Mouse (Mus musculus) stomach, embryonic 14.5 days (tissue): ENCODE measurements at regions not wholly inside any gene's neighbourhood (a gene's known extent, or its start where the extent isn't known, plus 50 kb on each side); places are given as distances from the start of the nearest gene placed in this dataset.

Experiments used
- ATAC-seq: fragments of 200-750 bp; cut with Nextera tagmentation; 2 replicates; pipeline ENCODE4 v1.8.0; 2017; ENCODE audit warnings: low read depth, moderate TSS enrichment; ENCODE audit not compliant: insufficient number of reproducible peaks, insufficient read depth, low FRiP score
- H3K27ac ChIP-seq: fragments of 300-500 bp; sonication (generic); 2 replicates; pipeline ENCODE4 v1.5.1; 2014; ENCODE audit warnings: mild to moderate bottlenecking, low read length, moderate library complexity, mixed read lengths
- H3K27me3 ChIP-seq: fragments of 300-500 bp; sonication (generic); 2 replicates; pipeline ENCODE4 v1.6.1; 2014; ENCODE audit warnings: low read length, control low read depth, mixed read lengths; ENCODE audit not compliant: control insufficient read depth, insufficient read depth
- H3K36me3 ChIP-seq: fragments of 300-500 bp; sonication (generic); 2 replicates; pipeline ENCODE4 v1.6.1; 2014; ENCODE audit warnings: mild to moderate bottlenecking, control low read depth, low read length, moderate library complexity, mixed read lengths; ENCODE audit not compliant: control insufficient read depth, insufficient read depth
- H3K4me1 ChIP-seq: fragments of 300-500 bp; sonication (generic); 2 replicates; pipeline ENCODE4 v1.6.1; 2014; ENCODE audit warnings: low read length, control low read depth, mixed read lengths; ENCODE audit not compliant: control insufficient read depth, insufficient read depth
- H3K4me2 ChIP-seq: fragments of 300-500 bp; sonication (generic); replicated peaks from 2 replicates; pipeline ENCODE4 v1.6.1; 2014; ENCODE audit warnings: low read depth, low read length, control low read depth
- H3K4me3 ChIP-seq: fragments of 300-500 bp; sonication (generic); 2 replicates; pipeline ENCODE4 v1.5.1; 2014; ENCODE audit warnings: low read depth, low read length, control low read depth
- H3K9ac ChIP-seq: fragments of 300-500 bp; sonication (generic); replicated peaks from 2 replicates; pipeline ENCODE4 v1.6.1; 2014; ENCODE audit warnings: low read depth, mild to moderate bottlenecking, control low read depth, low read length, moderate library complexity, mixed read lengths
- H3K9me3 ChIP-seq: fragments of 300-500 bp; sonication (generic); 2 replicates; pipeline ENCODE4 v1.6.1; 2016; ENCODE audit warnings: low read depth, low read length, control low read depth; ENCODE audit not compliant: control insufficient read depth
- WGBS: fragments of 180-500 bp; shearing (Covaris S2); extraction: QIAGEN DNeasy Blood & Tissue Kit; methylation state at CpG from one replicate; pipeline ENCODE4 v1.1.7; 2014; 5-methylcytosine and 5-hydroxymethylcytosine counted together

DNA sequence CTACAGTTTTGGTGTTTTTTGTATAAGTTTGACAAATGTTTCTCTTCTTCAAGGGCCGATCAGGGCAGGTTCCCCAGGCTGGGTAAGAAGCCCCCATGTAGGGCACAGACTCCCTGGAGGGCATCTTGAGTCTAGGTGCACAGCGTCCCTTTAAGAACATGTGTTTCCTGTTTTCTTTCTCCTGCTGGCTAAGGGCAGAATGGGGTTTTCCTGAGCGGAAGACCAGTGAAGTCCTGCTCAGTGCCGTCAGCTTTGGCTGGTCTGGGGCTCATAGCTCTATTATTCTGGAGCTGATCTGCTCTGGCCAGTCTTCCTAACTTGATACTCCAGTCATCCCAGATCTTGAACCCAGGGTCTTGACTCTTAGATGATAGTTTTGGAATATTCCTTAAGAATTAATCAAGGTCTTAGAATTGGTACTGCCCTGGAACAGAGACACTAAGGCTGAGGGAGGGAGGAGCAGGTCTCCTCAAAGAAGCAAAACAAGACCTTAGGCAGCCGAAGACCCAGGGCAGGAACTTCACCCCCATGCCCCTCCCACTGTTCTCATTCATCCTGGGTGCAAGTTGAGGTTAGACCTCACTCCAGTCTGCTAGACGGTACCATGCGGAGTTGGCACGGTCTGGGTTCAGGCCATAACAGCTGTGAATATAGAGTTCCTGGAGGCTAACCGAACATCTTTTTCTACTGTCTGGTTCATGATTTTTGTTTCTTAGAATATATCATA is 70.8 kb upstream of the Haao start:
- no peaks in the 10 kb centered on the region for H3K9me3 ChIP-seq
- H3K27me3 ChIP-seq = no peaks in the 10 kb centered on the region
- 71% methylated on average over 9 of the region's 9 CpGs for WGBS
- no peaks in the 10 kb centered on the region for H3K36me3 ChIP-seq
- ATAC-seq = no peak
- H3K9ac ChIP-seq = no peak overlapping the region
- H3K27ac ChIP-seq = no peak overlapping the region
- H3K4me1 ChIP-seq = peaks cover 39% of the 10 kb centered on the region
- no peak overlapping the region for H3K4me3 ChIP-seq
- H3K4me2 ChIP-seq = no peak overlapping the region

DNA sequence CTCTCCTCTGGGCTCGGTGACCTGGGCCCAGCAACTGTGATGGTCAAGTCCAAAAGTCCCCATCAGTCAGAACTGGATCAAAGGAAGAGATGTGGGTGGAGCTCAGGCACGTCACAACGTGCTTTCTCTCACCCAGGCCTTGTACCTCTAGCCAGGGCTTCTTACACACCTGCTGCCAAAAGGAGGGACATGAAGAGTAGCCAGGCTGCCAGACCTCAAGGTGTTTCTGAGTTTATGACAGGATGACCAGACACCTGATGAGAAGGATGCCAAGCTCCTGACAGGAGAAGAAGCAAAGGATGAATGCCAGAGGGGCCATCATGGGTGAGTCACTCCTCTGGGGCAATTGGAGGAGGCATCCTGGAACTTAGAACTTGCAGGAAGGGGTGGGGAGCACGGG is 70.0 kb upstream of the Haao start:
- Histone ChIP-seq H3K36me3 (no peaks in the 10 kb centered on the region), H3K4me1 (peaks cover 46% of the 10 kb centered on the region), H3K4me2 (no peak overlapping the region), H3K9ac (no peak overlapping the region), H3K9me3 (no peaks in the 10 kb centered on the region), H3K27ac (peak overlapping the region; percentile 91), H3K4me3 (no peak overlapping the region), H3K27me3 (no peaks in the 10 kb centered on the region)
- 51% methylated on average over 4 of the region's 4 CpGs for WGBS
- no peak for ATAC-seq

DNA sequence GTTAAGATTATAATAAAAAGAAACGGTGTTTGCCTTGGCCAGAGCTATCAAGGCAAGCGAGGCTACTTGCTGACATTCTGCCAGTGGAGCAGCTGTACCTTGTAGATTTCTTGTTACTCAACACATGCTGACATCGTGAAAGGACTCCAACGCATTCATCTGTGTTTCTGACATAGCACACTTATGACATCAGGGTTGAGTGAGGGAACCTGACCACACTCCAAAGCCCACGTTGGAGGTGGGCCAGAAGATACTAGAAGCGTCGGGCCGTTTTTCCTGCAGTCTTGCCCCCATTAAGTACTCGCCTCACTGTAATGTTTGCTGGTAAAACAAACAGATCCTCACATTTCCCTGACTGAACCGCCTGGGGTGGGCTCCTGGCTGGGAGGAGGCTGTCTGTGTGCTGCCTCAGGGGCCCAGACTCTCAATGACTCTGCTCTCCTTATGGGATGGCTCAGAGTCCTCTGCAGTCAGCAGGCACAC is 69.0 kb upstream of the Haao start:
- peaks cover 46% of the 10 kb centered on the region for H3K4me1 ChIP-seq
- H3K9ac ChIP-seq = no peak overlapping the region
- no peaks in the 10 kb centered on the region for H3K27me3 ChIP-seq
- H3K9me3 ChIP-seq = no peaks in the 10 kb centered on the region
- H3K27ac ChIP-seq = peak overlapping the region; percentile 91
- no peak overlapping the region; the same call in 1 of the 2 replicates for H3K4me2 ChIP-seq
- WGBS = 8% methylated on average over 10 of the region's 10 CpGs
- peak; percentile 80 for ATAC-seq
- H3K36me3 ChIP-seq = no peaks in the 10 kb centered on the region
- H3K4me3 ChIP-seq = no peak overlapping the region

DNA sequence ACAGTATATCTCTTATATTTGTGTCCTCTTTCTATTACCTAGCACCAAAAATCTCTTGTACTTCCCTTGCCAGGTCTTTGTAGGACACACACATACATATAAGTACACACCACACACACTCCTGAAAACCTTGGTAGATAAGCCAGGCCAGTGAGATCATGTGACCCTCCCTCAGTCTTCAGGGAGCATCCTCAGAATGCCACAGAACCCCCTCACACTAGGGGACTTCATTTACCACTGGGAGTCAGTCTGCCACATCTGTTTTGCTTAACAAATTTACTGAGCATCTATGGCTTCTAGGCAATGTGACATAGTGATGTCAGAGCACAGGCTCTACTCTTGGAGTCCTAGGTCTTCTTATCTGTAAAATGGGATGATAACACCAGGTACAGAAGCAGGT is 67.3 kb upstream of the Haao start:
- Histone ChIP-seq H3K9ac (no peak overlapping the region), H3K4me3 (no peak overlapping the region), H3K9me3 (no peaks in the 10 kb centered on the region), H3K27me3 (no peaks in the 10 kb centered on the region), H3K36me3 (no peaks in the 10 kb centered on the region), H3K27ac (no peak overlapping the region), H3K4me1 (peaks cover 46% of the 10 kb centered on the region), H3K4me2 (no peak overlapping the region)
- ATAC-seq = no peak

DNA sequence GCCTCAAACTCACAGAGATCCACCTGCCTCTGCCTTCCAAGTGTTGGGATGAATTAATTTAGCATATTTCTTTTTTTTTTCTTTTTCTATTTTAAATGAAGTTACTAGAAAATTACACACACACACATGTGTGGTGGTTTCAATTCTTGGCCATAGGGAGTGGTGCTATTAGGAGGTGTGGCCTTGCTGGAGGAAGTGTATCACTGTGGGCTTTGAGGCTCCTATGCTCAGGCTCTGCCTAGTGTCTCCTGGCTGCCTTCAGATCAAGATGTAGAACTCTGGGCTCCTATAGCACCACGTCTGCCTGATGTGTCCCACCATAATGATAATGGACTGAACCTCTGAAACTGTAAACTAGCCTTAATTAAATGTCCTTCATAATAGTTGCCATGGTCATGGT is 66.8 kb upstream of the Haao start:
- Histone ChIP-seq H3K4me3 (no peak overlapping the region), H3K9ac (no peak overlapping the region), H3K9me3 (no peaks in the 10 kb centered on the region), H3K27ac (0 out of 2 replicates have a peak overlapping the region, but pooled peaks have one; percentile 61), H3K27me3 (no peaks in the 10 kb centered on the region), H3K4me2 (no peak overlapping the region), H3K4me1 (peaks cover 46% of the 10 kb centered on the region), H3K36me3 (no peaks in the 10 kb centered on the region)
- no peak for ATAC-seq
- WGBS = 83% methylated on average over 1 of the region's 1 CpGs

DNA sequence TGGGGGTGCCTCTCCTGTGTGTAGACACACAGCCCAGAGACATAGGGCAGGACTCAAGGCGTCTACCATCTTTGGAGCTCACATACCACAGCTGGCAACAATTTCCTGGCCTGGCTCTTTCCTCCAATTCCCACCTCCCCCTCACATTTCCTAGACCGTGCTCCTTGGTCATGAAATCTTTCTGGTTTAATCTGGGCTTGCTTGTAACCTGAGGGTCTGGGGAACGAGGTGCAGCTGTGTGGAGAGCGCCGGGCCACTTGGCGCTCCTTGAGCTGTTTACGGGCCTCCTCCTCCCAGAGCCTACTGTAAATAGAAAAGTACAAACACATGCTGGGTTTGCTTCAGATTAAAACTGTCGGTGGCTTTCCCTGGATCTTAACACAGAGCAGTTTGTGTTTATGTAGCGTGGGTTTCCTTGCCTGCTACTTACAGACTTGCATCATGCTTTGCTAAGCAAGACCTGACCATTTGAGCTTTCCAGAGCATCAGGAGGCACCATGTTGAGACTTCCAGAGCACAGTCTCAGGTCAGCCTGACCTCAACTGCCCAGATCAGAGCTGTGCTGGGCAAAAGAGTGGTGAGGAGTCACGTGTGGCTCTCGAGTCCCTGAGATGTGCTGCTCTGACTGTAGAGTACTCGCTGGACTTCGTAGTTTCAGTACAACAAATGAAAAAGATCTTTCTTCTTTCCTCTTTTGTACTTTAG is 66.1 kb upstream of the Haao start:
- no peak for ATAC-seq
- Histone ChIP-seq H3K4me1 (peaks cover 45% of the 10 kb centered on the region), H3K27me3 (no peaks in the 10 kb centered on the region), H3K36me3 (no peaks in the 10 kb centered on the region), H3K4me3 (no peak overlapping the region), H3K9me3 (no peaks in the 10 kb centered on the region), H3K27ac (peak overlapping the region; percentile 61; the same call in 1 of the 2 replicates), H3K4me2 (no peak overlapping the region), H3K9ac (no peak overlapping the region)
- WGBS = 49% methylated on average over 13 of the region's 13 CpGs

DNA sequence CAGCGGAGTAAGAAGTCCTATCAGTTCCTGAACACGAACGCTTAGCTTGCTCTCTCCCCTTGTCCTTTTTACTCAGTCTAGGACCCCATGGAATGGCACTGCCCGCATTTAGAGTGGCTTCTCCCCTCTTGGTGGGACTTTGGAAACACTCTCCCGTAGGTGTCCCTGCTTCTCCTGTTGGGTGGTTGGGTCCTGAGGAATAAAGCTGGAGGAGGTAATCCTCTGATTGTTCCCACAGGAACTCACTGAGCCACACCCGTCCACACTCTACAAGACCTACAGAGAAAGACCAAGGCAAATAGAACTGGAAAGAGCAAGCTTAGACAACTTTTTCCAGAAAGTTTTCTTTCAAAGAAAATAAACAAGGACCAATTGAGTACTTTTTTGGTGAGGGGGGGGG is 64.7 kb upstream of the Haao start:
- H3K4me3 ChIP-seq = no peak overlapping the region
- no peak overlapping the region for H3K9ac ChIP-seq
- no peak overlapping the region for H3K27ac ChIP-seq
- H3K4me1 ChIP-seq = peaks cover 32% of the 10 kb centered on the region
- WGBS = 84% methylated on average over 6 of the region's 6 CpGs
- no peak for ATAC-seq
- H3K36me3 ChIP-seq = no peaks in the 10 kb centered on the region
- H3K27me3 ChIP-seq = no peaks in the 10 kb centered on the region
- no peak overlapping the region for H3K4me2 ChIP-seq
- no peaks in the 10 kb centered on the region for H3K9me3 ChIP-seq

DNA sequence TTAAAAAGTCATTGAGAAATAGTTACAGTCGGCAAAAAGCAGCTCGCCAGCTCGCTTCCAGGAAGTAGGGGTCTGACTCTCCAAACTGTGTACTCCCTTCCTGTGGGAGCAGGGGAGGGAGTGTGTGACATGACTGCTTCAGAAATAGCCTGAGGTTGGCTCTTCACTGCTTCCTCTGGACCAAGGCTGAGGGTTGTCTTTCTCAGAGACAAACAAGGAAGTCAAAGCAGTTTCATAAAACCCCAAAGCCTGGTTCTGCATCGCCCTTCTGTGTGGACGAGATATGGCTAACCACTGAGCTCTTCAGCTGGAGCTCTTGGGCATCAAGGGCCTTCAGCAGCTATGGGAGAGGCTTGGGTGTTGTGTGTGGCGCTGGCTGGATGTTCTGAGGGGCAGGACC is 61.0 kb upstream of the Haao start:
- Histone ChIP-seq H3K27ac (no peak overlapping the region), H3K9me3 (no peaks in the 10 kb centered on the region), H3K36me3 (no peaks in the 10 kb centered on the region), H3K4me3 (no peak overlapping the region), H3K4me2 (no peak overlapping the region), H3K9ac (no peak overlapping the region), H3K27me3 (no peaks in the 10 kb centered on the region), H3K4me1 (peaks cover 13% of the 10 kb centered on the region)
- ATAC-seq = no peak
- 92% methylated on average over 6 of the region's 6 CpGs for WGBS
